Mouse (Mus musculus) urinary bladder, adult 2 months (tissue): ENCODE measurements around the gene Dpm2. TPM values are rescaled to one million over a fixed set of nuclear protein-coding genes. Genes with fewer than 3 reads are reported as not detected.

Source experiments
- DNase-seq: peaks from one replicate; pipeline ENCODE4 v3.0.0; 2022; ENCODE audit warnings: low spot score
- polyA plus RNA-seq: library from polyadenylated mRNA; depleted of rRNA; stranded (reverse); fragments of >200 nt; gene quantifications from 2 replicates; pipeline ENCODE4 v1.2.3, GENCODE M21; 2012; rRNA removed

The Dpm2 gene
- polyA plus RNA-seq, 1 experiment, result 117 TPM

DNA sequence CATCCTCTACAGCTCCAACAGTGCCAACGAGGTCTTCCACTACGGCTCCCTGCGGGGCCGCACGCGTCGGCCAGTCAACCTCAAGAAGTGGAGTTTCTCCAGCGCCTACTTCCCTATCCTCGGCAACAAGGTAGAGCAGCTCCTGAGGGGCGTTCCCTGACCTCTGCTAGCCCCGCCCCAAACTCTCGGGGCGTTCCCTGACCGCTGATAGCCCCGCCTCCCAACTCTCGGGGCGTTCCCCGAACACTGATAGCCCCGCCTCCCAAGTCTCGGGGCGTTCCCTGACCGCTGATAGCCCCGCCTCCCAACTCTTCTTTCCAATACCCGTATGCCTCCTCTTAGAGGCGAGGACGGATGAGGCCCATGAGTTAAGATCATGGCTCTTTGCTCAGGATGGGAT, 41.6 kb downstream of the Dpm2 start:
- DNase-seq, result no peak

DNA sequence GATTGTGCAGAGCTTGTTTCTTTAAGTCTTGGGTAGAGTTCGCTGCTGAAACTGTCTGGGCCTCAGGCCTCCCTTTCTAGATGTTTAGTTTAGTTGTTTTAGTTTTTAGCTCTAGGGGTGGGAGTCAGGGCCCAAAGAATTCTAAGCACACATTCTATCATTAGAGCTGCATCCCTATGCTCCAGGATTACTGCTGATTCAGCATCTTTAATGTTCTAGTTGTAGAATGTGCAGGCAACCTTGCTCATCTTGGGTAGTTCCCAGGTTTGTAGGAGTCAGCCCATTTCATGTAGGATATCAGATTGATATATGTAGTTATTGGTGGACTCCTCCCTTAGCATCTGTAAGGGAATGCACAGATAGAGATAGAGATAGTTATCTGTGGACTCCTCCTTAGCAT, 46.5 kb downstream of the Dpm2 start:
- DNase-seq, result no peak

DNA sequence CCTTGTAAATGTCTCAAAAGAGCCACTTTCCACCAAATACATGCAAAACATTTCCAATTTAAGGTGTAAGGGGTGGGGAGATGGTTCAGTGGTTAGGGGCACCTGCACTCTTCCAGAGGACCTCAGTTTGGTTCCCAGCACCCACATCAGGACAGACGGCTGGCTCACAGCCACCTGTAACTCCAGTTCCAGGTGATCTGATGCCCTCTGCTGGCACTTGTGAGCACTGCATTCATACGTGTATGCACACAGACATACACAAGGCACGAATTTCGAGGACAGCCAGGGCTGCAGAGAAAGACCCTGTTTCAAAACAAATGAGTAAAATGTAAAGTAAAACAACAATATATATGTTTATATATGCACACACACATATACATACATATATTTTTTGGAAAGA, 46.9 kb downstream of the Dpm2 start:
- no peak for DNase-seq

DNA sequence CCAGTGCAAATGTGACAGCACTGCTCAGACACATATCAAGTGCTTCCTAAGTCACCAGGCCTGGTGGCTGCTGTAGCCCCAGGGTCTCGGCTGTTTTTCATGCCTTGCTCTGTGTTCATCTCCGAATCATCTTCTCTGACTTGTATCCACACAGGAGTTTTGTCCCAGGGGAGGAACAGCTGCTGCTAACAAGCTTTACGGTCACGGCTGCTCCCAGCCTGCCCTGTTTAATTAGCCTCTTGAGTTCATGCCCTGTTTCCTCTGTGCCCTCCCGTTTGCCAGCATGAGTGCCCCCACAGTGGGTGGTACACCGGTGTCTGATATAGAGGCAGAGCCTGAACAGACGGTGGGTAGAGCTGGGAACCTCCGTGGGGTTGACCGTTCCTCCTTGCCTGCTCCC, 47.4 kb downstream of the Dpm2 start:
- DNase-seq, result no peak

DNA sequence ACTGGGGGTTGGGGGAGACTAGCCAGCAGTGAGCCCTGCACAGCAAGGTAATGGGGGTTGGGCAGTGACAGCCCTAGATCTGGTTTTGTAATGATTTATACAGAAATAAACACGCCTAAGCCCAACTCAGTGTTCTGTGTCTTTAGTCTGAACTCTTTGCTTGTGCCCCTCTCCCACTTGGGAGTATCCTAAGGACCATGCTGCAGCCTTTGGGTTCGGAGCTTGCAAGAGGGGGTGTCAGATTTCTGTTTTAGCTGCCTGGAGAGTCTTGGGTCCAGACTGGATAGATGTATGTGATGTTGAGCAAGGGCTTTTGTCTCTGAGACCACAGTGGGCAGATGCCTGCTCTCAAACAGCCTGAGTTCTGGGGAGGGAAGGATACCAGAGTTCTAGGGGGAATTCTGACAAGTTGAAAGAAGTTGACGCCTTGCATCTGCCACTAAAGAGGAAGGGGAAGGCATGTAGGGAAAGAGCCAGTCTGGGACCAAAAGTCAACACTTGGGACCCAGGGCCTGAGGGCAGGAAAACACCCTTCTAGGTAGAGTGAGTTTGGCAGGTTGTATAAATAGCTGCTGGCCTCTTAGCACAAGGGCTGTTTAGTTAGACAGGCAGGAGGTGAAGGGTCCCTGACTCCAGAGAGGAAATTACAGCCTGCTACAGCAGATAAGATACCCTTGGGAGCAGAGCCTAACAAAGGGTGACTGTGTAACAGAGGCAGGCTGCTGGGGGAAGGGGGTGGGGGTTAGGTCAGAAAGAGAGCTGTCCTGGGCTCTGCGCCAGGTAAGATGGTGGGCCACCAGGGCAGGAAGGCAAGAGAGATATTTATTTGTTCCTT, 50.2 kb downstream of the Dpm2 start:
- no peak for DNase-seq

DNA sequence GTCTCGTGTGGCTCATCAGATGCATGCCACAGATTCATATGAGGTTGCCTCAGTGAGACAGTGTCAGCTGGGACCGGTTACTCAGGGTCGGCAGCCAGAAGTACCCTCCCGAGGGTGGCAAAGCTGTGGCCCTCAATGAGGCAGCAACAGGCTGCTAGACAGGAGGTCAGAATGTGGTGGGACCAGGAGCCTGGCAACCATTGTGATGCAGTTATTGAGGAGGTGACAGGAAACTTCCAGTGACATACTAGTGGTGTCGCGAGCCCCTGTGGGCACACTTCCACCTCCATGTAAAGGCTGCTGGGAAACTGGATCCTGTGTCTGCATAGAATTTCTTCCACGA, 50.8 kb downstream of the Dpm2 start, which contains the start of gene Ak1:
Gene Ak1 (plus strand): TSS at position 242 of the 343 bp plus-strand sequence.
- no peak for DNase-seq

Other genes with a start within 250 kb of the Dpm2 start
- gene Ciz1, start 218.5 kb upstream of the Dpm2 start, polyA plus RNA-seq, result 120 and 125 TPM in 2 replicates
- gene Dnm1, start 217.5 kb upstream of the Dpm2 start, polyA plus RNA-seq, result 99.6 and 113 TPM in 2 replicates
- 101 and 129 TPM in 2 replicates for gene 1110008P14Rik, start 188.9 kb upstream of the Dpm2 start, polyA plus RNA-seq
- 3.0 and 3.2 TPM in 2 replicates for gene Lcn2, start 182.6 kb upstream of the Dpm2 start, polyA plus RNA-seq
- 26.0 and 32.5 TPM in 2 replicates for gene Ptges2, start 175.0 kb upstream of the Dpm2 start, polyA plus RNA-seq
- gene Naif1, start 120.4 kb upstream of the Dpm2 start, polyA plus RNA-seq, result 4.5 and 4.7 TPM in 2 replicates
- gene Slc25a25, start 119.4 kb upstream of the Dpm2 start, polyA plus RNA-seq, result 14.7 and 18.8 TPM in 2 replicates
- gene Fam102a, start 35.5 kb upstream of the Dpm2 start, polyA plus RNA-seq, result 17.1 and 25.9 TPM in 2 replicates
- gene Pip5kl1, start 3.9 kb downstream of the Dpm2 start, polyA plus RNA-seq, result 0.08 TPM in 1 of 2 replicates, not detected in the other
- gene 9430097D07Rik, start 4.8 kb downstream of the Dpm2 start, polyA plus RNA-seq, result 0.07 TPM in 1 of 2 replicates, not detected in the other
- 13.3 and 16.1 TPM in 2 replicates for gene St6galnac4, start 16.2 kb downstream of the Dpm2 start, polyA plus RNA-seq
- 20.8 and 33.1 TPM in 2 replicates for gene St6galnac6, start 28.9 kb downstream of the Dpm2 start, polyA plus RNA-seq
- gene Ak1, start 50.9 kb downstream of the Dpm2 start, polyA plus RNA-seq, result 43.8 and 59.1 TPM in 2 replicates
- gene Eng, start 75.7 kb downstream of the Dpm2 start, polyA plus RNA-seq, result 59.8 and 73.9 TPM in 2 replicates
- 29.4 and 36.3 TPM in 2 replicates for gene Fpgs, start 133.3 kb downstream of the Dpm2 start, polyA plus RNA-seq
- gene Cdk9, start 142.2 kb downstream of the Dpm2 start, polyA plus RNA-seq, result 112 and 151 TPM in 2 replicates
- 9.9 and 10.3 TPM in 2 replicates for gene Sh2d3c, start 150.2 kb downstream of the Dpm2 start, polyA plus RNA-seq
- gene 6330409D20Rik, start 170.2 kb downstream of the Dpm2 start, polyA plus RNA-seq, result not detected in 2 replicates
- gene Tor2a, start 186.4 kb downstream of the Dpm2 start, polyA plus RNA-seq, result 42.9 and 53.7 TPM in 2 replicates
- gene Ttc16, start 204.8 kb downstream of the Dpm2 start, polyA plus RNA-seq, result 0.80 and 0.85 TPM in 2 replicates
- gene Ptrh1, start 204.9 kb downstream of the Dpm2 start, polyA plus RNA-seq, result 8.6 and 10.4 TPM in 2 replicates
- gene Cfap157, start 213.6 kb downstream of the Dpm2 start, polyA plus RNA-seq, result 0.29 and 0.41 TPM in 2 replicates